Mouse (Mus musculus): ENCODE measurements at regions not wholly inside any gene's neighbourhood (a gene's known extent, or its start where the extent isn't known, plus 50 kb on each side); places are given as distances from the start of the nearest gene placed in this dataset.

GRCm38 (mm10) chr9:116249791-116250190 lies 74.6 kb upstream of the Tgfbr2 start:
- Histone ChIP-seq H3K4me1 (ENCODE audit: control insufficient read depth in 1 of 2, insufficient read depth in 2 of 2) (peaks cover 10 to 36% of the 10 kb centered on the region in 2 experiments), H3K27ac (ENCODE audit: insufficient read depth, low read depth) (no peak overlapping the region), H3K9me3 (replicated peaks; ENCODE audit: low read length) (peaks cover 16% of the 10 kb centered on the region), H3K79me2 (replicated peaks; ENCODE audit: control insufficient read depth, extremely low read depth, insufficient read depth, poor library complexity, severe bottlenecking) (peaks cover 14% of the 10 kb centered on the region), H3K27me3 (replicated peaks) (no peaks in the 10 kb centered on the region), H3K36me3 (replicated peaks in 1 of 2; ENCODE audit: control insufficient read depth in 1 of 2, insufficient read depth in 1 of 2, low read length in 1 of 2) (peaks cover 15 to 51% of the 10 kb centered on the region in 2 experiments), H3K4me3 (replicated peaks in 1 of 3; ENCODE audit: low read depth in 2 of 3, low read length in 2 of 3, poor library complexity in 1 of 3) (no peak overlapping the region), H3K9ac (ENCODE audit: insufficient read depth, low read depth) (no peak overlapping the region), H3K4me2 (ENCODE audit: insufficient read depth, low read depth, poor library complexity, severe bottlenecking) (no peak overlapping the region)
- no peak for DNase-seq (ENCODE audit: extremely low read depth)
- dilution Hi-C loops (cut with MboI; ENCODE audit: extremely low pct_ligation_motif_present, extremely low pct_unique_long_range_greater_than_20kb, low sequenced_read_pairs) = no loop called here
- in situ Hi-C loops (cut with MboI; ENCODE audit: low pct_ligation_motif_present, low pct_unique_long_range_greater_than_20kb, low sequenced_read_pairs) = loop anchor here (10.0 kb wide), 1 partner anchor 125 kb away; no protein-coding TSS in a partner anchor
- no peak for TF ChIP-seq ZKSCAN1 (IDR thresholded peaks at IDR 0.05; ENCODE audit: borderline replicate concordance, low read depth, low read length)
- no peak for TF ChIP-seq CHD2 (IDR thresholded peaks at IDR 0.05; ENCODE audit: low read length)
- TF ChIP-seq ZNF384 (IDR thresholded peaks at IDR 0.05; ENCODE audit: low read depth, low read length) = no peak
- TF ChIP-seq POLR2AphosphoS2 (IDR thresholded peaks at IDR 0.05; ENCODE audit: low read depth, low read length) = no peak
- no peak for TF ChIP-seq BHLHE40 (IDR thresholded peaks at IDR 0.05; ENCODE audit: low read depth, low read length)
- no peak for TF ChIP-seq EP300 (IDR thresholded peaks at IDR 0.05; ENCODE audit: low read length)
- TF ChIP-seq JUN (IDR thresholded peaks at IDR 0.05; ENCODE audit: insufficient read depth, low read depth, low read length) = no peak
- TF ChIP-seq RAD21 (IDR thresholded peaks at IDR 0.05; ENCODE audit: low read depth, low read length) = no peak
- TF ChIP-seq JUND (conservative IDR thresholded peaks at IDR 0.05; ENCODE audit: low read depth, low read length) = no peak

GRCm38 (mm10) chr9:116245136-116245535 lies 70.0 kb upstream of the Tgfbr2 start:
- in situ Hi-C loops (cut with MboI; ENCODE audit: low pct_ligation_motif_present, low pct_unique_long_range_greater_than_20kb, low sequenced_read_pairs) = loop anchor here (10.0 kb wide), 1 partner anchor 130 kb away; no protein-coding TSS in a partner anchor
- TF ChIP-seq RCOR1 (conservative IDR thresholded peaks at IDR 0.05; ENCODE audit: low read depth, low read length) (no peak), JUN (IDR thresholded peaks at IDR 0.05; ENCODE audit: insufficient read depth, low read depth, low read length) (no peak), PAX5 (IDR thresholded peaks at IDR 0.05; ENCODE audit: low read length) (no peak), ELF1 (IDR thresholded peaks at IDR 0.05; ENCODE audit: low read depth, low read length) (no peak), GABPA (IDR thresholded peaks at IDR 0.05; ENCODE audit: insufficient replicate concordance, low read depth, low read length) (no peak), SMC3 (IDR thresholded peaks at IDR 0.05; ENCODE audit: low read depth, low read length) (0 out of 2 replicates have a peak, but pooled peaks have one; percentile 3), UBTF (IDR thresholded peaks at IDR 0.05; ENCODE audit: low read depth, low read length) (no peak), ZKSCAN1 (IDR thresholded peaks at IDR 0.05; ENCODE audit: borderline replicate concordance, low read depth, low read length) (no peak), MAFK (IDR thresholded peaks at IDR 0.05; ENCODE audit: insufficient replicate concordance, low read length) (0 out of 2 replicates have a peak, but pooled peaks have one; percentile 34)

More at GRCm38 (mm10) chr9:116245136-116245535, 70.0 kb upstream of the Tgfbr2 start:
- Histone ChIP-seq H3K36me3 (replicated peaks in 1 of 2; ENCODE audit: control insufficient read depth in 1 of 2, insufficient read depth in 1 of 2, low read length in 1 of 2) (peaks cover 15 to 40% of the 10 kb centered on the region in 2 experiments), H3K4me1 (ENCODE audit: control insufficient read depth in 1 of 2, insufficient read depth in 2 of 2) (peaks cover 19 to 46% of the 10 kb centered on the region in 2 experiments), H3K79me2 (replicated peaks; ENCODE audit: control insufficient read depth, extremely low read depth, insufficient read depth, poor library complexity, severe bottlenecking) (peaks cover 16% of the 10 kb centered on the region), H3K9me3 (replicated peaks; ENCODE audit: low read length) (peaks cover 14% of the 10 kb centered on the region), H3K4me3 (replicated peaks in 1 of 3; ENCODE audit: low read depth in 2 of 3, low read length in 2 of 3, poor library complexity in 1 of 3) (peak overlapping the region; percentile 55 to 77 (median 65)), H3K9ac (ENCODE audit: insufficient read depth, low read depth) (peak overlapping the region; percentile 97), H3K27me3 (replicated peaks) (no peaks in the 10 kb centered on the region), H3K27ac (ENCODE audit: insufficient read depth, low read depth) (peak overlapping the region; percentile 99), H3K4me2 (ENCODE audit: insufficient read depth, low read depth, poor library complexity, severe bottlenecking) (peak overlapping the region; percentile 69)
- no peak for DNase-seq (ENCODE audit: extremely low read depth)
- dilution Hi-C loops (cut with MboI; ENCODE audit: extremely low pct_ligation_motif_present, extremely low pct_unique_long_range_greater_than_20kb, low sequenced_read_pairs) = no loop called here
